Mouse (Mus musculus) intestine, embryonic 14.5 days (tissue): ENCODE data around the gene Reln. TPM values are rescaled to one million over a fixed set of nuclear protein-coding genes. Genes with fewer than 3 reads are reported as not detected.

Experiments
- ATAC-seq: fragments of 200-750 bp; cut with Nextera tagmentation; replicated peaks from 2 replicates; pipeline ENCODE4 v1.8.0; 2017; ENCODE audit warnings: low read depth, moderate number of reproducible peaks, moderate TSS enrichment, moderate library complexity; ENCODE audit not compliant: low FRiP score, low TSS enrichment
- DNase-seq: peaks from one replicate; pipeline ENCODE4 v3.0.0-alpha.2; 2018; ENCODE audit warnings: low spot score
- H3K27ac ChIP-seq: fragments of 300-500 bp; sonication (generic); 2 replicates; pipeline ENCODE4 v1.5.1; 2014; ENCODE audit warnings: low read depth, mild to moderate bottlenecking, control low read depth
- H3K27me3 ChIP-seq: fragments of 300-500 bp; sonication (generic); replicated peaks from 2 replicates; pipeline ENCODE4 v1.6.1; 2014; ENCODE audit warnings: low read length, control low read depth; ENCODE audit not compliant: control insufficient read depth, insufficient read depth
- H3K36me3 ChIP-seq: fragments of 300-500 bp; sonication (generic); 2 replicates; pipeline ENCODE4 v1.6.1; 2014; ENCODE audit warnings: low read length, control low read depth; ENCODE audit not compliant: control insufficient read depth, insufficient read depth
- H3K4me1 ChIP-seq: fragments of 300-500 bp; sonication (generic); replicated peaks from 2 replicates; pipeline ENCODE4 v1.6.1; 2014; ENCODE audit warnings: low read length, control low read depth, mixed read lengths; ENCODE audit not compliant: control insufficient read depth, insufficient read depth
- H3K4me2 ChIP-seq: fragments of 300-500 bp; sonication (generic); 2 replicates; pipeline ENCODE4 v1.6.1; 2014; ENCODE audit warnings: low read length
- H3K4me3 ChIP-seq: fragments of 300-500 bp; sonication (generic); 2 replicates; pipeline ENCODE4 v1.5.1; 2014; ENCODE audit warnings: low read depth, low read length, control low read depth, mixed read lengths
- H3K9ac ChIP-seq: fragments of 300-500 bp; sonication (generic); 2 replicates; pipeline ENCODE4 v1.6.1; 2014; ENCODE audit warnings: mild to moderate bottlenecking, low read length
- H3K9me3 ChIP-seq: fragments of 300-500 bp; sonication (generic); 2 replicates; pipeline ENCODE4 v1.6.1; 2016; ENCODE audit warnings: low read length, control low read depth; ENCODE audit not compliant: control insufficient read depth
- WGBS: fragments of 180-500 bp; shearing (Covaris S2); extraction: QIAGEN DNeasy Blood & Tissue Kit; methylation state at CpG from one replicate; pipeline ENCODE4 v1.1.7; 2014; 5-methylcytosine and 5-hydroxymethylcytosine counted together
- polyA plus RNA-seq: library from polyadenylated mRNA; unstranded; fragments of >200 nt; fragmentation: Nextera tagmentation; extraction: Ambion mirVana; gene quantifications from 2 replicates; pipeline ENCODE4 v1.2.1, GENCODE M21; 2014

Gene Reln
- polyA plus RNA-seq, 1 experiment from 2014 or later = 3.7 TPM

DNA sequence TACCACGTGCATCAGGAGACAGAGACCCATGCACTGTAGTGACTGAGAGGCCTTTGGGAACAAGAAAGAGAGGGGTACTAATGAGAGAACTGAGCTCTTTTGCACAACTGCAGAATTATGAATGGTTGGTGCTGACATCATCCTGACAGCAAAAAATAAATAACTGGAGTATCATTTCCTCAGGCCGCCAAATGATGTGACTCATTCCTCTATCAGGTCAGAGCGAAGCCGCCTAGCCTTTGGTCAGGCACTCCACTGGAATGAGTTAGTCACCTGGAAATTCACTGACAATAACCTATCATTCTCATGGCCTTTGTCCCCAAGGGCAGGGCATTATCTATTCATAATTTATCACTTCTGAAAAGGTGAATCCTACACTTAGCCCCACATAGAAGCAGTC lies 202.7 kb downstream of the Reln start:
- no peak overlapping the region for H3K27ac ChIP-seq
- no peak overlapping the region for H3K4me3 ChIP-seq
- no peak overlapping the region for H3K9ac ChIP-seq
- H3K27me3 ChIP-seq = no peaks in the 10 kb centered on the region
- no peak for DNase-seq
- H3K4me2 ChIP-seq = no peak overlapping the region
- WGBS = 60% methylated on average over 4 of the region's 4 CpGs
- no peaks in the 10 kb centered on the region for H3K9me3 ChIP-seq
- no peak for ATAC-seq
- H3K4me1 ChIP-seq = no peaks in the 10 kb centered on the region
- no peaks in the 10 kb centered on the region for H3K36me3 ChIP-seq

DNA sequence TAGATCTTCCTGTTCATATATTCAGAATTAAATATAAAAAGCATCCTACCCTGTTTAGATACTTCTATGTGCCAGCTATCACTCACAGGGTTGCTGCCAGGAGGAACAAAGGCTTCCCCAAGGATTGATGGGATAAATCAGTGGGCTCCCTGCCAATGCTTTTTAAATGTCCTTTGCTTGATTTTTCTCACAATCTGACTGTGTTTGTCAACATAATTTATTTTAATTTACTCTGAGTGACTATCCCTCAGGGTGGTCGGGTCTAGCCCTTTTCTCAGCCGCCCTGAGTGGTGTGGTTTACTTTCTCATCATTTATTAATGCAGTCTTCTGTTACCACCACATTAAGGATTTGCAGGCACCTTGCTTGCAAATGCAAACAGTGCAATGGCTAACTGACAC lies 205.5 kb downstream of the Reln start:
- WGBS = 72% methylated on average over 2 of the region's 2 CpGs
- no peak for ATAC-seq
- no peak overlapping the region for H3K9ac ChIP-seq

DNA sequence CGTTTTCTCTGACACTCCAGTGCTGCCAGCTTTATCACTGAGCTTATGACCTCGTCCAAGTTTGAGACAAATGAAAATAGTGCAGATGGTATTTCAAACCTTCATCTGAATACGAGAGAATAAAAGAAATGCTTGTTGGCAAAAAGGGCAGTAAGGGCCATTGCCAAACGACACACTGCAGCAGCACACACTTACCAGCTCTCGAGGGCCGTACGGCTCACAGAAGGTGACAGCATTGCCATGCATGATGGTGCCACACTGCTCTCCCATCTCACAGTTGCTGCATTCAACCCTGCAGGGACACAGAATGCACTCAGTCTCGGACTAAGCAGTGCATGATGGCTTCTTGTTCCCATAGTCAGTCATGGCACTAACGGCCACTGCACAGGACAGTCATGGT lies 210.1 kb downstream of the Reln start:
- Histone ChIP-seq H3K9me3 (no peaks in the 10 kb centered on the region), H3K36me3 (no peaks in the 10 kb centered on the region), H3K9ac (no peak overlapping the region), H3K27ac (no peak overlapping the region), H3K4me1 (0 out of 2 replicates have a peak, but pooled peaks cover 5% of the 10 kb centered on the region), H3K27me3 (no peaks in the 10 kb centered on the region), H3K4me3 (no peak overlapping the region), H3K4me2 (no peak overlapping the region)
- 78% methylated on average over 9 of the region's 9 CpGs for WGBS
- no peak for DNase-seq
- no peak for ATAC-seq

More for the DNA sequence above, 205.5 kb downstream of the Reln start:
- H3K36me3 ChIP-seq = no peaks in the 10 kb centered on the region
- no peak for DNase-seq
- no peak overlapping the region for H3K27ac ChIP-seq
- H3K9me3 ChIP-seq = no peaks in the 10 kb centered on the region
- no peak overlapping the region for H3K4me3 ChIP-seq
- no peaks in the 10 kb centered on the region for H3K27me3 ChIP-seq
- 0 out of 2 replicates have a peak, but pooled peaks cover 5% of the 10 kb centered on the region for H3K4me1 ChIP-seq
- no peak overlapping the region for H3K4me2 ChIP-seq

DNA sequence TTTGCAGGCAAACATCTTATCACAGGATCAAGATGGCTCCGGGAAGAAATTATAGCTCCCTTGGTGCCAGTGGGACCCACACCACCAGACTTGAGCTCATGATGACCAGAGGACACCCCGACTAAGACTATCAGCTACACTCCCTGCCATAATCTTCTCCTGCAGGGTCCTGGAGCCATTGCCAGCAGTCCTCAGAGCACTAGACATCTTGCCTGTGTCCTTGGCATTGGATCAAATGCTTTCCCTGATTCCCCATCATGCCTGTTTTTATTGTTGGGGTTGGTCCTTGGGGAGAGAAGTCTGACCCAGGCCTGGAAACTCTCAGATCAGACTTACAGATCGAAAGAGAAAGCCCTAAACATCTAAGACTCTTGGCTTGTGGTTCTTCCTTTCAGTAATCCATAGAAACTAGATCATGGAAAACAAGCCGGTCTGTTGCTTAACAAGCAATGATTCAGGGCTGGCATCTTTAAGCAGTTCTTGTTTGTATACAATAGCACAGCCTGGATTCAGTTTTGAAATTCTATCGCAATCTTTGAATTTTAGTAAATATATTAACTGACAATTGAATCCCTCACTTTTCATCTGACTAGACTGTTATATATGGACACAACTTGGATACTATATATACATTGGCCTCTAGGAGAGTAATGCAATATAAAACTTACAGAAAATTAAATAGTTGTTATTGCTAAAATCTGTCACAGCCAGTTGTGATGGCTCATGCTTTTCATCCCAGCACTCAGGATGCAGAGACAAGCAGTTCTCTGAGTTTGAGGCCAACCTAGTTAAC lies 212.6 kb downstream of the Reln start:
- Histone ChIP-seq H3K4me2 (no peak overlapping the region), H3K4me3 (no peak overlapping the region), H3K9me3 (no peaks in the 10 kb centered on the region), H3K27me3 (no peaks in the 10 kb centered on the region), H3K36me3 (no peaks in the 10 kb centered on the region), H3K9ac (no peak overlapping the region), H3K4me1 (0 out of 2 replicates have a peak, but pooled peaks cover 5% of the 10 kb centered on the region), H3K27ac (no peak overlapping the region)
- ATAC-seq (no peak), DNase-seq (no peak)
- 81% methylated on average over 5 of the region's 5 CpGs for WGBS

GRCm38 (mm10) chr5:22127583-22127982 lies 216.9 kb downstream of the Reln start:
- Histone ChIP-seq H3K27ac (no peak overlapping the region), H3K4me3 (no peak overlapping the region), H3K27me3 (no peaks in the 10 kb centered on the region), H3K4me2 (no peak overlapping the region), H3K9ac (no peak overlapping the region), H3K4me1 (no peaks in the 10 kb centered on the region), H3K9me3 (no peaks in the 10 kb centered on the region), H3K36me3 (no peaks in the 10 kb centered on the region)
- DNase-seq (no peak), ATAC-seq (no peak)

- H3K27me3 ChIP-seq = no peaks in the 10 kb centered on the region
- DNase-seq (no peak), ATAC-seq (no peak)
- H3K4me3 ChIP-seq = no peak overlapping the region
- H3K36me3 ChIP-seq = no peaks in the 10 kb centered on the region
- no peaks in the 10 kb centered on the region for H3K4me1 ChIP-seq
- H3K9ac ChIP-seq = no peak overlapping the region
- WGBS = 69% methylated on average over 1 of the region's 1 CpGs
- no peak overlapping the region for H3K4me2 ChIP-seq
- H3K27ac ChIP-seq = no peak overlapping the region
- no peaks in the 10 kb centered on the region for H3K9me3 ChIP-seq
These were observed 225.2 kb downstream of the Reln start for GRCm38 (mm10) chr5:22119296-22119695.

- no peak for ATAC-seq
- H3K27me3 ChIP-seq = no peaks in the 10 kb centered on the region
- 57% methylated on average over 6 of the region's 6 CpGs for WGBS
These were observed 226.0 kb downstream of the Reln start for GRCm38 (mm10) chr5:22118456-22118855.

DNA sequence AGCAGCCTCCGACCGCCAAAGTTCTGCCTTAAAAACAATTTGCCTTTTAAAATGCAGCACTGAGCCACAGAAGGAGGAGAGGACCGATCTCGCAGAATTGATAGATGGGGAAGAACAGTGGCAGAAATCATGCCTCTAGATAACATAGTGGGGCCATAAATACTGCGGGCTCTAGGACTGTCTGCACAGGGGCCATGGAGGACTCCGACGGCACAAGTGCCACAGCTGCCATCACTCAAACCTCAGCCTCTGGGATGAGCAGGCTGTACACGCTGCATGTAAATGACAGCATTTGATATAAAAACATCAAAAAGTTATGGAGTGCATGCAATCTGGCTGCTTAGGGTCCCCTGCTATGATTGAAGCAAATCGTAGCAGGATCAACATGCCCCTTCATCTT lies 227.6 kb downstream of the Reln start:
- DNase-seq = no peak
- Histone ChIP-seq H3K4me1 (no peaks in the 10 kb centered on the region), H3K27me3 (no peaks in the 10 kb centered on the region), H3K4me2 (no peak overlapping the region), H3K9ac (no peak overlapping the region), H3K9me3 (no peaks in the 10 kb centered on the region), H3K4me3 (no peak overlapping the region), H3K27ac (no peak overlapping the region), H3K36me3 (no peaks in the 10 kb centered on the region)
- 67% methylated on average over 9 of the region's 9 CpGs for WGBS
- ATAC-seq = no peak

More at GRCm38 (mm10) chr5:22118456-22118855, 226.0 kb downstream of the Reln start:
- Histone ChIP-seq H3K4me2 (no peak overlapping the region), H3K36me3 (no peaks in the 10 kb centered on the region), H3K4me3 (no peak overlapping the region), H3K9me3 (no peaks in the 10 kb centered on the region), H3K9ac (no peak overlapping the region), H3K27ac (no peak overlapping the region), H3K4me1 (no peaks in the 10 kb centered on the region)
- no peak for DNase-seq
